Mouse (Mus musculus) heart, adult 2 months (tissue): ENCODE results near the gene Dph2. TPM values are rescaled to one million over a fixed set of nuclear protein-coding genes. Genes with fewer than 3 reads are reported as not detected.

Source experiments
- DNase-seq, 2 experiments: peaks; one replicate each; pipeline ENCODE4 v3.0.0; 2021
- H3K27ac ChIP-seq: fragments of 200-600 bp; 2 replicates; pipeline ENCODE4 v1.8.1; 2022
- H3K27me3 ChIP-seq: fragments of 200-500 bp; 2 replicates; pipeline ENCODE4 v1.6.1; 2012; ENCODE audit warnings: mild to moderate bottlenecking, low read length, inconsistent platforms, mixed read lengths; ENCODE audit not compliant: control insufficient read depth, insufficient read depth
- H3K36me3 ChIP-seq: fragments of 200-500 bp; 2 replicates; pipeline ENCODE4 v1.6.1; 2012; ENCODE audit warnings: low read length, inconsistent platforms; ENCODE audit not compliant: control insufficient read depth, insufficient read depth
- H3K4me1 ChIP-seq: fragments of 200-500 bp; 2 replicates; pipeline ENCODE4 v1.6.1; 2011; ENCODE audit warnings: low read length; ENCODE audit not compliant: control insufficient read depth, insufficient read depth
- H3K4me3 ChIP-seq: fragments of 200-600 bp; 2 replicates; pipeline ENCODE4 v1.8.1; 2022
- H3K79me2 ChIP-seq: fragments of 200-500 bp; replicated peaks from 2 replicates; pipeline ENCODE4 v1.6.1; 2012; ENCODE audit warnings: mild to moderate bottlenecking, inconsistent platforms, low read length, moderate library complexity, mixed read lengths; ENCODE audit not compliant: control insufficient read depth, insufficient read depth
- H3K9ac ChIP-seq: fragments of 200-500 bp; 2 replicates; pipeline ENCODE4 v1.6.1; 2012; ENCODE audit warnings: low read depth, mild to moderate bottlenecking, control low read depth, inconsistent platforms, low read length, mixed read lengths
- CTCF ChIP-seq: fragments of 200-600 bp; IDR thresholded peaks from 2 replicates; pipeline ENCODE4 v1.8.1; 2022; ENCODE audit warnings: antibody characterized with exemption, mild to moderate bottlenecking, moderate library complexity
- EP300 ChIP-seq: fragments of 200-500 bp; IDR thresholded peaks from 2 replicates; pipeline ENCODE4 v1.6.1; 2011; ENCODE audit warnings: low read depth, low read length, control low read depth; ENCODE audit not compliant: insufficient read depth
- POLR2A ChIP-seq: fragments of 200-500 bp; IDR thresholded peaks from 2 replicates; pipeline ENCODE4 v1.6.1; 2011; ENCODE audit warnings: mild to moderate bottlenecking, low read depth, low read length, control low read depth; ENCODE audit not compliant: insufficient read depth
- WGBS: fragments of 180-500 bp; shearing (Covaris S2); methylation state at CpG from one replicate; pipeline ENCODE4 v1.1.7; 2018; 5-methylcytosine and 5-hydroxymethylcytosine counted together
- intact Hi-C: fragments of 180-260 bp; cut with DNase I; formaldehyde crosslinking; loops from one replicate; pipeline ENCODE4 v1.15.1; 2025
- polyA plus RNA-seq: library from polyadenylated mRNA; depleted of rRNA; stranded (reverse); fragments of >200 nt; gene quantifications from 2 replicates; pipeline ENCODE4 v1.2.3, GENCODE M21; 2012
- total RNA-seq, 2 experiments: library from RNA; stranded (reverse); gene quantifications; 2 replicates each; pipeline ENCODE4 v1.2.3; 2021

The Dph2 gene
- total and polyA plus RNA-seq, 3 experiments: 3.0 to 7.3 (median 3.9) TPM

DNA sequence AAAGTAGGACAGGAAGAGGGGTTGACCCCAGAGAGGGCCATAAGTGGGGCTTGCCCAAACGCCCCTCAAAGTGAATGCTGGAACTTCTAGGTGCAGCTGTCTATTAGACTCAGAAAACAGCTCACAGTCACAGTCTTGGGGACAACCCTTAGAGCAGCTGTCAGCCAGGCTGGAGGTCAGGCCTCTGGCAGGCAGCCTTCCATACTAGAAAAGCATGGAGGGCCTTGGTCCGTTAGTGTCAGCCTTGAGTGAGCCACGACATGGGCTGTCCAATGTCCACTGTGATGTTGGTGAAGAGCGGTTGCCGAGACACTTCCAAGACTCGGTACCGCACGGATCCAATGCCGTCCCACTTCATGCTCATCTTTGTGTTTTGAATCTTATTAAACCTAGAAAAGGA, 18.2 kb downstream of the Dph2 start:
- no peak for DNase-seq
- Histone ChIP-seq H3K27ac (no peak overlapping the region), H3K79me2 (no peaks in the 10 kb centered on the region), H3K27me3 (no peaks in the 10 kb centered on the region), H3K36me3 (no peaks in the 10 kb centered on the region), H3K9ac (no peak overlapping the region), H3K4me1 (no peaks in the 10 kb centered on the region), H3K4me3 (no peak overlapping the region)
- TF ChIP-seq EP300 (no peak), POLR2A (no peak), CTCF (no peak)
- 88% methylated on average over 9 of the region's 9 CpGs for WGBS
- intact Hi-C loops: no loop called here

DNA sequence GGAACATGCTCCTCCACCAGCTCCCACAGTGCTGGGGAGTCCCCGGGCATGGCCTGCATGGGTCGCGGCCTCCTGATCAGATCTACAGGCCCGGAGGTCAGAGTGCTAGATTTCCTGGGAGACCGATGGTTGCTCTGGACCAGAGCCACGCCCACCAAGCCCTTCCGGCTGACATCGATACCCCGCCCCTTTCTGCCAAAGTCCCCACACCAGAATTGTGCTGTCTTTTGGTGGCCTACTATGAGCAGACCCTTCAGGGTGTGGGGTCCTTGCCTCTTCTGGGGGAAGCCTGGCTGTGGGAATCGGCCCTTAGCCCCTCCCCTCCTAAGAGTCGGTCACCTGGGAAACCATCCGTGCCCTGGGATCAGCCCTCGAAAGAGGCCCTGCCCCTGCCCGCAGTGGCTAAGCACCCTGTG, 19.4 kb downstream of the Dph2 start, which contains the start of gene Ccdc24:
Gene Ccdc24 (minus strand): TSS at position 87 of the 416 bp plus-strand sequence.
- WGBS: 20% methylated on average over 14 of the region's 14 CpGs
- Histone ChIP-seq H3K4me3 (no peak within 1 kb of the TSS), H3K9ac (no peak within 1 kb of the TSS), H3K79me2 (no peaks in the 10 kb centered on the region), H3K27ac (no peak within 1 kb of the TSS), H3K4me1 (no peaks in the 10 kb centered on the region), H3K27me3 (no peaks in the 10 kb centered on the region), H3K36me3 (no peaks in the 10 kb centered on the region)
- no peak for TF ChIP-seq POLR2A
- TF ChIP-seq CTCF: no peak
- no peak for TF ChIP-seq EP300
- DNase-seq: no peak
- intact Hi-C loops: no loop called here

DNA sequence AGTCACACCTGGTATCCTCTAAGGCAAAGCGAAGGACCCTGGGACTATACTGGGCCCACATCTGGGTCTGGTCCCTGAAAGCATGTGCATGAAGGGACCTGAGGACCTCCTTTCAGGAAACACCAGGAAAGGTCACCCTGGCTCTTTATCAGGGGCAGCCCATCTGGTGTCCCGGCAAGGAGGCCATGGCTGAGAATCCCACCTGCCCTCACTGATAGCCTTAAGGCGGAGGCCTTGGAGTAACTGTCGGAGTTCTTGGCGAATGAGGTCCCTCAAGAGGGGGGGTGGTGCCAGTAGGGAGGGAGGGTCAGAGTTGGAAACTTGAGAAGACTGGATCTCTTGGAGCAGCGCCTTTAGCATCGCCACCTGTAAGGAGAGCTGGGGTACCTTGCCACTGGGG, 20.0 kb downstream of the Dph2 start:
- Histone ChIP-seq H3K4me3 (no peak overlapping the region), H3K27ac (no peak overlapping the region), H3K79me2 (no peaks in the 10 kb centered on the region), H3K4me1 (no peaks in the 10 kb centered on the region), H3K9ac (no peak overlapping the region), H3K36me3 (no peaks in the 10 kb centered on the region), H3K27me3 (no peaks in the 10 kb centered on the region)
- no peak for DNase-seq
- WGBS: 70% methylated on average over 7 of the region's 7 CpGs
- no peak for TF ChIP-seq EP300
- TF ChIP-seq CTCF: no peak
- no peak for TF ChIP-seq POLR2A
- intact Hi-C loops: no loop called here

DNA sequence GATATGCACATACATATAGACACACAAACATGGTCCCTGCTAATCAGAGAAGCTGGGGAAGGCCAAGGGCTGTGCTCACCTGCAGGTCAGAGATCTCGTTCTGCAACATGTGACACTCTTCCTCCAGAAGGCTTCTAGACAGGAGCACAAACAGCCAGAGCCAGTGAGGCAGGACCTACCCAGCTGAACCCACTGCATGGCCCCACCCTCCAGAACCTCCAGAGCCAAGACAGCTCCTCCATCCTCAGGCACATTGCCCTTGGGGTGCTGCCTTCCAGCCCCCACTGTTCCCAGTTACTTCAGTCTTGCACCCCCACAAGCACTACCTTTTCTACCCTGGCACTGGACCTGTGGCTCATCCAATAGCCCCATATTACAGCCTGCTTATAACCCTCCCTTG, 21.4 kb downstream of the Dph2 start:
- Histone ChIP-seq H3K4me1 (no peaks in the 10 kb centered on the region), H3K27me3 (no peaks in the 10 kb centered on the region), H3K36me3 (no peaks in the 10 kb centered on the region), H3K27ac (no peak overlapping the region), H3K79me2 (no peaks in the 10 kb centered on the region), H3K9ac (no peak overlapping the region), H3K4me3 (no peak overlapping the region)
- intact Hi-C loops: no loop called here
- WGBS: 43% methylated on average over 1 of the region's 1 CpGs
- no peak for DNase-seq
- TF ChIP-seq POLR2A (no peak), CTCF (no peak), EP300 (no peak)

DNA sequence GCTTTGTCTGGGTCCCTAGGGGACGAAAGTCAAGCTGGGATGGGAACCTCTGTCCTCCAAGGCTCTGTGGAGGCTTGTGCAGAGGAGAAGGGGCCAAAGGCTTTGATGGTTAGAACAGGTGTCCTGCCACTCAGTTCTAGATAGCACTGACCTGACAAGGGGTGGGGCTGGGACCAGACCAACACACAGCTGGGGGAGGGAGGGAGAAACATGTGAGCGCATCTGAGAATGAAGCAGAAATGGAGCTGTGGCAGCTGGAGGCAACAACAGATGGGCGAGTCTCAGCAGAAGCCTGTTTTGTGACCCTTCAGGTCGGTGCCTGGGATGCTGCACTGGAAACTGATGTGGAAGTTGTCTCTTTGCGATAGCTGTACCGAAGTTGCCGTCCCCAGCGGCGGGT, 22.5 kb downstream of the Dph2 start:
- H3K9ac ChIP-seq: no peak overlapping the region
- H3K36me3 ChIP-seq: no peaks in the 10 kb centered on the region
- no peaks in the 10 kb centered on the region for H3K79me2 ChIP-seq
- H3K27ac ChIP-seq: no peak overlapping the region
- H3K27me3 ChIP-seq: no peaks in the 10 kb centered on the region
- no peak overlapping the region for H3K4me3 ChIP-seq
- no peaks in the 10 kb centered on the region for H3K4me1 ChIP-seq
- WGBS: 74% methylated on average over 9 of the region's 9 CpGs
- no peak for DNase-seq
- intact Hi-C loops: loop anchor here (5.0 to 10.0 kb wide), 2 partner anchors 165 to 213 kb away; no protein-coding TSS in a partner anchor
- TF ChIP-seq CTCF: no peak
- no peak for TF ChIP-seq EP300
- TF ChIP-seq POLR2A: no peak

DNA sequence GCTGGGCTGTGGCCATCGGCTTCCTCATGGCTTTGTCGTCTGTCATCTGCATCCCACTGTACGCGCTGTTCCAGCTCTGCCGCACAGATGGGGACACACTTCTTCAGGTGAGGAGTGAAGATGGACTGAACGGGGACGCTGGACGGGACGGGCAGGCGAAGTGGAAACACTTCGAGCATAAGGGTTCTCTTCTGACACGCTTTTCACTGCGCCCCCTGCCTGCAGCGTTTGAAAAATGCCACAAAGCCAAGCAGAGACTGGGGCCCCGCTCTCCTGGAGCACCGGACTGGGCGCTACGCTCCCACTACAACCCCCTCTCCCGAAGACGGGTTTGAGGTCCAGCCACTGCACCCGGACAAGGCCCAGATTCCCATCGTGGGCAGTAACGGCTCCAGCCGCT, 24.0 kb downstream of the Dph2 start:
- 17% methylated on average over 24 of the region's 24 CpGs for WGBS
- Histone ChIP-seq H3K4me1 (no peaks in the 10 kb centered on the region), H3K36me3 (no peaks in the 10 kb centered on the region), H3K27ac (no peak overlapping the region), H3K4me3 (no peak overlapping the region), H3K27me3 (no peaks in the 10 kb centered on the region), H3K79me2 (no peaks in the 10 kb centered on the region), H3K9ac (no peak overlapping the region)
- peak; percentile 51 to 74 for DNase-seq
- intact Hi-C loops: loop anchor here (1.0 to 10.0 kb wide), 3 partner anchors 39 to 214 kb away; no protein-coding TSS in a partner anchor
- TF ChIP-seq POLR2A (no peak), CTCF (peak; percentile 81)
